ENCODE assay signal across 20 mouse cellular contexts in genomic region chr6:29399851-29400250, GRCm38 (mm10). TPM values are rescaled to one million over a fixed set of nuclear protein-coding genes. Genes with fewer than 3 reads are reported as not detected.
"Had no signal": no experiment of that assay in that cellular context is flagged by ENCODE, and none has a peak within 500 bp of the region (broad histone marks: within the 10 kb centered on the region; RNA-seq: fewer than 3 reads in every experiment).

No protein-coding gene starts in this region.

- H3K4me2 ChIP-seq: lung, embryonic 14.5 days; midbrain, embryonic 12.5 days; neural tube, embryonic 13.5 days; neural tube, embryonic 15.5 days had no signal

- H3K9ac ChIP-seq: lung, embryonic 14.5 days; midbrain, embryonic 12.5 days; neural tube, embryonic 13.5 days; neural tube, embryonic 15.5 days had no signal

- ATAC-seq: midbrain, embryonic 16.5 days had no signal

- H3K36me3 ChIP-seq: neural tube, embryonic 15.5 days had no signal

- H3K4me3 ChIP-seq: midbrain, embryonic 10.5 days; midbrain, embryonic 12.5 days; myocyte; neural tube, embryonic 13.5 days; neural tube, embryonic 15.5 days had no signal

- H3K27me3 ChIP-seq: neural tube, embryonic 15.5 days had no signal

- H3K9me3 ChIP-seq: midbrain, embryonic 10.5 days; midbrain, embryonic 12.5 days; neural tube, embryonic 13.5 days; neural tube, embryonic 15.5 days had no signal

- H3K27ac ChIP-seq: midbrain, embryonic 10.5 days; midbrain, embryonic 12.5 days; neural tube, embryonic 13.5 days; neural tube, embryonic 15.5 days had no signal

- DNase-seq: lung, embryonic 14.5 days; lung, postnatal 10 days; lung, postnatal 4 days; midbrain, embryonic 14.5 days; retina, postnatal 1 day; right cerebral cortex, adult 18-20 months; right cerebral cortex, postnatal 25 days; right cerebral cortex, postnatal 4 days; spleen, adult 18-20 months; thymus, adult 18-20 months; thymus, postnatal 14 days; thymus, postnatal 36 days had no signal

RNA-seq across cellular contexts. Expression of gene Ccdc136, which starts 3.7 kb away (rescaled TPM):
- total RNA-seq: megakaryocyte-erythroid progenitor cell, adult 5-6 weeks had no signal

RNA-seq across cellular contexts. Expression of gene Opn1sw, which starts 11.6 kb away (rescaled TPM):
- total RNA-seq: megakaryocyte, adult 5-6 weeks; megakaryocyte-erythroid progenitor cell, adult 5-6 weeks had no signal

RNA-seq across cellular contexts. Expression of gene Flnc, which starts 33.2 kb away (rescaled TPM):
- total RNA-seq: megakaryocyte, adult 5-6 weeks; megakaryocyte-erythroid progenitor cell, adult 5-6 weeks had no signal
